Mouse (Mus musculus): ENCODE data around the gene Trit1.

Gene Trit1

GRCm38 (mm10) chr4:123016451-123016957 is at the start of gene Trit1:
TSS of gene Trit1 (plus strand) at chr4:123016597.
- in situ Hi-C loops (cut with MseI, MboI) = no loop called here

GRCm38 (mm10) chr4:122968106-122968505 is 48.3 kb upstream of the Trit1 start:
- in situ Hi-C loops (cut with MseI, MboI) = no loop called here

GRCm38 (mm10) chr4:122971191-122971590 is 45.2 kb upstream of the Trit1 start:
- in situ Hi-C loops (cut with MseI, MboI) = no loop called here

- in situ Hi-C loops (cut with MseI, MboI) = no loop called here
Measured at GRCm38 (mm10) chr4:122971646-122972045, 44.8 kb upstream of the Trit1 start.

GRCm38 (mm10) chr4:122972056-122972455 is 44.3 kb upstream of the Trit1 start:
- in situ Hi-C loops (cut with MseI, MboI) = no loop called here

GRCm38 (mm10) chr4:122974976-122975520 is 41.3 kb upstream of the Trit1 start:
- in situ Hi-C loops (cut with MseI, MboI) = no loop called here

- in situ Hi-C loops (cut with MseI, MboI) = no loop called here
Measured at GRCm38 (mm10) chr4:122976885-122977284, 39.5 kb upstream of the Trit1 start.

GRCm38 (mm10) chr4:122978850-122979249 is 37.5 kb upstream of the Trit1 start:
- in situ Hi-C loops (cut with MseI, MboI) = no loop called here

- in situ Hi-C loops (cut with MseI, MboI) = no loop called here
Measured at GRCm38 (mm10) chr4:122979826-122980225, 36.6 kb upstream of the Trit1 start.

- in situ Hi-C loops (cut with MseI, MboI) = no loop called here
Measured at GRCm38 (mm10) chr4:122980684-122981083, 35.7 kb upstream of the Trit1 start.

GRCm38 (mm10) chr4:122981238-122981637 is 35.2 kb upstream of the Trit1 start:
- in situ Hi-C loops (cut with MseI, MboI) = no loop called here

- in situ Hi-C loops (cut with MseI, MboI) = no loop called here
Measured at GRCm38 (mm10) chr4:122981930-122982329, 34.5 kb upstream of the Trit1 start.

GRCm38 (mm10) chr4:122982537-122982936 is 33.9 kb upstream of the Trit1 start:
- in situ Hi-C loops (cut with MseI, MboI) = no loop called here

- in situ Hi-C loops (cut with MseI, MboI) = no loop called here
Measured at GRCm38 (mm10) chr4:122983486-122984261, 32.7 kb upstream of the Trit1 start.

GRCm38 (mm10) chr4:122985110-122985509 is 31.3 kb upstream of the Trit1 start:
- in situ Hi-C loops (cut with MseI, MboI) = loop anchor here (5.0 kb wide), 2 partner anchors 43 to 73 kb away; no protein-coding TSS in a partner anchor

- in situ Hi-C loops (cut with MseI, MboI) = loop anchor here (5.0 kb wide), 2 partner anchors 45 to 75 kb away; no protein-coding TSS in a partner anchor
Measured at GRCm38 (mm10) chr4:122987421-122987820, 29.0 kb upstream of the Trit1 start.

GRCm38 (mm10) chr4:122988004-122988403 is 28.4 kb upstream of the Trit1 start:
- in situ Hi-C loops (cut with MseI, MboI) = loop anchor here (5.0 kb wide), 2 partner anchors 46 to 76 kb away; no protein-coding TSS in a partner anchor

- in situ Hi-C loops (cut with MseI, MboI) = no loop called here
Measured at GRCm38 (mm10) chr4:122991177-122991576, 25.2 kb upstream of the Trit1 start.

GRCm38 (mm10) chr4:122992276-122992675 is 24.1 kb upstream of the Trit1 start:
- in situ Hi-C loops (cut with MseI, MboI) = no loop called here

- in situ Hi-C loops (cut with MseI, MboI) = loop anchor here in 1 of 2 experiments (5.0 kb wide), 1 partner anchor 87 kb away; no protein-coding TSS in a partner anchor
Measured at GRCm38 (mm10) chr4:122995404-122996220, 20.8 kb upstream of the Trit1 start, which contains the start of gene Mycl. TSS of gene Mycl (plus strand) at chr4:122995652.

- in situ Hi-C loops (cut with MseI, MboI) = loop anchor here in 1 of 2 experiments (5.0 kb wide), 1 partner anchor 86 kb away; no protein-coding TSS in a partner anchor
Measured at GRCm38 (mm10) chr4:122996221-122996617, 20.2 kb upstream of the Trit1 start.
